Mouse (Mus musculus): ENCODE results near the gene Gm28372.

The Gm28372 gene

DNA sequence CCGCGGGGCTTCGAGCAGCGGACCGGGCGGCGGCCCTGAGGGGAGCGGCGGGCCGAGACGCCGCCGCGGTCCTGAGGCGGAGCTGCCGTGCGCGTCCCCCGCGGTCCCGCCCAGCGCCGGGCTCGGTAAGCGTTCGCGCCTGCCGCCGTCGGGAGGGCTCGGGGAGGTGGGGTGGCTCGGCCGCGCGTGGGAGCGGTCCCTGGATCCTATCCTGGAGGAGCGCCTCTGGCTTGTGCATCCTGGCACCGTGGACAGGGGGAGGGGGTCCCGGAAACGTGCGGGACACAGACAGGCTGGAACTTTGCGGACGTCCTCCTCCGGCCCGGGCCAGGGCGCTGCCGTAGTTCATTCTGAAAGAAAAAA, 45.4 kb downstream of the Gm28372 start:
- peak in 1 of 2 experiments; percentile 86 for DNase-seq (ENCODE audit: low spot score in 2 of 2)

DNA sequence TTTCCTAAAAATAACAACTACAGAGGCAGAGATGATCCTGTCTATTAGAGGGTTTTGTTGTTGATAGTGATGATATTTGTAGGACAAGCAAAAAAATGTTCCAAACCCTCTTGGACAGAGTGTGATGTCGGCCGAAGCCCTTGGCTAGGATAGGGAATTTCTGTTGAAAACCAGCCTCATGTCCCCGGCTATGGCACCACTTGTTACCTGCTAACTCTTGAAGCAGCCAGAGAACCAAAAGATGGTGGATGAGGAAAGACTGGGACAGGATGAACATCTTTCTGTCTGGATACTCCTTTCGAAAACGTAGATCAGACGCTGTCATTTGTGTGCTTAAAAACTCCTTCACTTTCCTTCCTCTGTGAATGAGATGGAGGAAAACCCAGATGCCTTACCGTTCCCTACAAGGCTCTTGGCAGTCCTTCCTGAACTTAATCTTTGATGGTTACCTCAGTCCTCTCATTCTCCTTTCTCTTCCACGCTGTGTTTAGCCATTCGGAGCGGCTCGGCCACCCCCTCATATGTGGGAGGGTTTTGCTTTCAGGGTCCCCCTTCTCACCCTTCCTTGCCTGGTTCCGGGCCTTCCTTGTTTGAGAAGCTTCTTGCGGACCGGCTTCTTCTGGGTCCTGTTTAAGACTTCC, 46.2 kb downstream of the Gm28372 start:
- no peak for DNase-seq (ENCODE audit: low spot score in 2 of 2)

DNA sequence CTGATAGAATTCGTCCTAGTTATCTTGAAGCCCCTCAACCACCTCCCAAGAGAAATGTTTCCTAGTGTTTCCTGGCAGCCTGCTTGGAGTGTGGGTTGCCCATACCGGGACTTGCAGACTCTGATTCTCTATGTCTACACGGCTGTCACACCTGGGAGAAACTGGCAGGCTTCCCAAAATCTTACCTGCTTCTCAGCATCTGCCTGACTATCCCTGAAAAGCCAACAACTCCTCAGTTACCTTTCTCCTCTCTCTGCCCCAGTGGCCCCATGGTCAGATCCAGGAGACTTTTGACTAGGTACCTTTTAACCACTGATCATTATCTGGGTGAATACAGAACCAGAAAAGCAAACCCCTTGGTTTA, 46.7 kb downstream of the Gm28372 start:
- no peak for DNase-seq (ENCODE audit: low spot score in 2 of 2)

DNA sequence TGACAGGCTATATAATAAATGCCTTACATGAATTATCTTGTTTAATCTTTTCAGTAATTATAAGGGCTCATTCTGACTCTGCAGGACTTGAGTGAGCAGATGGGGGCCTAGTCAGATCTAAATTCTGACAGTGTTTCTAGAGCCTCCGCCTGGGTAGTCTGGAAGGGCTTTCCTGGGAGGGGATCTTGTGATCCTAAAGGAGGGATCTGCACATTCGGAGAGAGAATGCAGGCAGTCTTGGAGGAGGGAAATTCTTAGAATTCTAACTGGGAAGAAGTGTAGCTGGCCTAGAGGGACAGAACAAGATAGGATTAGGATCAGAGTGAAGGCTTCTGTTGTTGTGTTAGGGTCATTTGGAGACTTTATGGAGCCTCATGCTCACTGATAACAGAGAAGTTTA, 47.2 kb downstream of the Gm28372 start:
- DNase-seq (ENCODE audit: low spot score in 2 of 2) = no peak

DNA sequence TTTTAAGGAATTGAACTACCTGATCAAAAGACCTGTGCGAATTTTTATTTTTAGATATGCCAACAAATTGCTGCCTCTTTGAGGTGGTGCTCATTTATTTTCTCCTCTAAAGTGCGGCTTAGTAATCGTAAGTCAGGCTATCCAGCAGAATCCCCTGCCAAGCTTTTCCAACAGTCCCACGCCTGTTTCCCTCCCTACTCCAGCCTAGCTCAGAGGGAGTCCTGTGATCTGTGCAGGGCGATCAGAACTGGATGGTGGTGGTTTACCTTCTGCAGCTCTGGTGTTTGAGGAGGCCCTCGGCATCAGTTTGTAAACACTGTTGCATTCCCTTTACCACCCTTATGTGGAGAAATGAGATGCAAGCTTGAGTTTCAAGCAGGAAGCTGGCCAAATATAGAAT, 48.4 kb downstream of the Gm28372 start:
- DNase-seq (ENCODE audit: low spot score in 2 of 2) = no peak

DNA sequence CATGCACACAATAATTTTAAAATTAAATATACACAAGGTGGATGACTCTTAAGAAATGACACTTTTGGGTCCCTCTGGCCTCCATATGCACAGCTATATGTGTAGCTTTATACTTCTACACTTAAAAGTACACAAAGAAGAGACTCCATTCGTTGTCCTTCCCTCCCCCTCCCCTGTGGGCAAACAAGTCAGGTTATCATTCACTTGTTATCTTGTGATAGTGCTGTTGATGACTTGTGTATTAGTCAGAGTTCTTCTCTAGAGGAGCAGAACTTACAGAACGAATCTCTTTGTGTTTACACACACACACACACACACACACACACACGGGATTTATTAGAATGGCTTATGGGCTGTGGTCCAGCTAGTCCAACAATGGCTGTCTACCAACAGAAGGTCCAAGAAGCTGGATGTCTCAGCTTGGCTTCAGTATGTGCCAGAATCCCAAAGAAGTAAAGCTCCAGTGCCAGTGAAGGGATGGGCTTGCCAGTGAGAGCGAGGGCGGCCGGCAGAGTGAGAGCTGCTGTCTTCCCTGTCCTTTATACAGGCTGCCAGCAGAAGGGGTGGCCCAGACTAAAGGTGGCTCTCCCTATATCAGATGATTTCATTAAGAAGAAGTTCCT, 49.8 kb downstream of the Gm28372 start:
- no peak for DNase-seq (ENCODE audit: low spot score in 2 of 2)
